Mouse (Mus musculus) ES-Bruce4 (cell line): ENCODE measurements around the gene Uvrag. TPM values are rescaled to one million over a fixed set of nuclear protein-coding genes. Genes with fewer than 3 reads are reported as not detected.

Experiments used
- H3K27ac ChIP-seq: 2 replicates; pipeline ENCODE4 v1.5.1; 2012; ENCODE audit warnings: low read length, inconsistent platforms; ENCODE audit not compliant: insufficient read depth
- H3K27me3 ChIP-seq: 2 replicates; pipeline ENCODE4 v1.6.1; 2012; ENCODE audit warnings: mild to moderate bottlenecking, low read length, inconsistent platforms; ENCODE audit not compliant: control insufficient read depth, poor library complexity, insufficient read depth, severe bottlenecking
- H3K36me3 ChIP-seq: 2 replicates; pipeline ENCODE4 v1.6.1; 2012; ENCODE audit warnings: inconsistent platforms, mild to moderate bottlenecking, low read length, moderate library complexity; ENCODE audit not compliant: control insufficient read depth, poor library complexity, insufficient read depth, severe bottlenecking
- H3K4me1 ChIP-seq: one replicate; pipeline ENCODE4 v1.8.1; 2011; ENCODE audit warnings: low read length; ENCODE audit not compliant: control insufficient read depth, insufficient read depth
- H3K4me3 ChIP-seq: 2 replicates; pipeline ENCODE4 v1.5.1; 2011; ENCODE audit warnings: low read depth, mild to moderate bottlenecking, low read length
- H3K9ac ChIP-seq: 2 replicates; pipeline ENCODE4 v1.6.1; 2012; ENCODE audit warnings: low read depth, mild to moderate bottlenecking, inconsistent platforms; ENCODE audit not compliant: poor library complexity, severe bottlenecking
- H3K9me3 ChIP-seq: replicated peaks from 2 replicates; pipeline ENCODE4 v1.6.1; 2012; ENCODE audit warnings: mild to moderate bottlenecking, low read length, inconsistent platforms; ENCODE audit not compliant: control insufficient read depth, poor library complexity, insufficient read depth, severe bottlenecking
- CTCF ChIP-seq: IDR thresholded peaks from one replicate; pipeline ENCODE4 v1.8.1; 2011; ENCODE audit warnings: low read depth, low read length
- EP300 ChIP-seq: IDR thresholded peaks from 2 replicates; pipeline ENCODE4 v1.6.1; 2011; ENCODE audit warnings: low read depth, low read length; ENCODE audit not compliant: insufficient read depth
- POLR2A ChIP-seq: IDR thresholded peaks from one replicate; pipeline ENCODE4 v1.8.1; 2011; ENCODE audit warnings: low read length; ENCODE audit not compliant: insufficient read depth
- polyA plus RNA-seq: library from polyadenylated mRNA; stranded (reverse); fragments of >200 nt; gene quantifications from 2 replicates; pipeline ENCODE4 v1.2.4, GENCODE M21; 2011; ENCODE audit warnings: low read depth; ENCODE audit not compliant: missing spikeins, insufficient read depth, insufficient read length

Uvrag gene
- polyA plus RNA-seq, 1 experiment, result 16.9 TPM

- H3K4me3 ChIP-seq, result no peak overlapping the region
- no peak overlapping the region for H3K9ac ChIP-seq
- no peaks in the 10 kb centered on the region for H3K36me3 ChIP-seq
- no peaks in the 10 kb centered on the region for H3K9me3 ChIP-seq
- no peak overlapping the region for H3K27ac ChIP-seq
- TF ChIP-seq CTCF (no peak), POLR2A (no peak), EP300 (no peak)
- H3K4me1 ChIP-seq, result peaks cover 1% of the 10 kb centered on the region
- H3K27me3 ChIP-seq, result no peaks in the 10 kb centered on the region
Observed at GRCm38 (mm10) chr7:98990510-98990909, 150.4 kb downstream of the Uvrag start.

DNA sequence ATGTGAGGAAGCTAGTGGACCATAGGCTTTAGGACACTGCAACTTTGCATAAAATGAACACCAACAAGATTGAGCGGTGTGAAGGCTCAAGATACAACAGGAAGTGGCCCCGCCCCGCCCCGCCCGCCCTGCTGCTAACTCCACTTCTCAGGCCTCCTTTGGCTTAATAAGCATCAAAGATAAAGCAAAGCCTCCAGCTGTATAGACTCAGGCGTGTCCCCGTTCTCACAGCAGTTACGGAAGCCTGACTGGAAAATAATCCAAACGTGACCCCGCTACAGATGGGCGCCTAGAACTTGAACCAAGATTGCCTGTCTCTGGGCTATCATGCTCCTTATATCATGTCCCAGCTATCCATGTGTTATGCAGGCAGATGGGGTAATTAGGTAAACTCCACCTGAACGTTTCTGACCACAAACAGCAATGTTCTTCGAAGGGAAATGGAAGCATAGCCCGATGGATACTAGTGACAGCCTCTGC is 153.9 kb downstream of the Uvrag start:
- H3K36me3 ChIP-seq, result no peaks in the 10 kb centered on the region
- TF ChIP-seq EP300, result no peak
- TF ChIP-seq POLR2A, result no peak
- no peak for TF ChIP-seq CTCF
- H3K9me3 ChIP-seq, result no peaks in the 10 kb centered on the region
- H3K27me3 ChIP-seq, result no peaks in the 10 kb centered on the region
- H3K4me3 ChIP-seq, result no peak overlapping the region
- H3K27ac ChIP-seq, result no peak overlapping the region
- peaks cover 1% of the 10 kb centered on the region for H3K4me1 ChIP-seq
- no peak overlapping the region for H3K9ac ChIP-seq

DNA sequence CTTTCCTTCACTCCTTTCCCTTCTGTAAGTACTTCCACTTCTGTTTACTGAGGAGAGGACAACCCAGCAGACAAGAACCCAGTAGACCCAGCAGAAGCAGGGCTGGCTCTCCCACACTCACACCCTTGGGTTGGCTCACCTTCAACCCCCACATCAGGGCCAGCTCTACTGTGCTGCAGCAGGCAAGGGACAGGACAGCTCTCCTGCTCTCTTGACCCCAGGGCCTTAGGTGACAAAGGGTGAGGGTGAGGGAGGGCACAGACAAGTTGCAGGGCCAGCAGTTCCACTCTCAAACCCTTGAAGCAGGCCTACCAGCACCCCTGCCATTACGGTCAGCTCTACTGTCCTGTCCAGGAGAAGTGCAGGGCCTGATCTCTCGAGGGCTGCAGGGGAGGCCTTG is 155.0 kb downstream of the Uvrag start:
- Histone ChIP-seq H3K36me3 (no peaks in the 10 kb centered on the region), H3K9ac (no peak overlapping the region), H3K27me3 (no peaks in the 10 kb centered on the region), H3K4me3 (no peak overlapping the region), H3K27ac (no peak overlapping the region), H3K9me3 (no peaks in the 10 kb centered on the region), H3K4me1 (peaks cover 1% of the 10 kb centered on the region)
- TF ChIP-seq EP300, result no peak
- no peak for TF ChIP-seq CTCF
- no peak for TF ChIP-seq POLR2A

DNA sequence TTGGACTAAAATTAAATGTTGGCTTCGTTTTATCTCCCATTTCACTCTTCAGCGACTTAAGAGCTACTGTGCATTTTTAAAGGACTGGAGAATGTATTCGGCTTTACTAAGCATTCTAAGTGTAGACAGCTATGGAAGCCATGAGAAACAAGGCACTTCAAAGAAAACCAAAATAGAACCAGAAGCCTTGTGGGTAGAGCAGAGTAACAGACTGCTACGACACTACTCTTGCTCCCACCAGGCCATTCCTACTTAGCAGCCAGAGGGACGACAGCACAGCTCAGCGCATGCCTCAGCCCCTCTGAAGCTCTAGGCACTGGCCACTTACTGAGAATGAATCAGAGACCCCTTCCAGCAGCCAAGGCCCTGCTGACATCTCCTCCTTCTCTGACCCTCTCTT is 155.5 kb downstream of the Uvrag start:
- H3K27me3 ChIP-seq, result no peaks in the 10 kb centered on the region
- TF ChIP-seq CTCF (no peak), EP300 (no peak), POLR2A (no peak)
- H3K9ac ChIP-seq, result no peak overlapping the region
- no peaks in the 10 kb centered on the region for H3K36me3 ChIP-seq
- H3K9me3 ChIP-seq, result no peaks in the 10 kb centered on the region
- H3K4me1 ChIP-seq, result peaks cover 1% of the 10 kb centered on the region
- no peak overlapping the region for H3K4me3 ChIP-seq
- no peak overlapping the region for H3K27ac ChIP-seq

GRCm38 (mm10) chr7:98984319-98984718 is 156.6 kb downstream of the Uvrag start:
- Histone ChIP-seq H3K9ac (no peak overlapping the region), H3K36me3 (no peaks in the 10 kb centered on the region), H3K27me3 (no peaks in the 10 kb centered on the region), H3K27ac (no peak overlapping the region), H3K4me1 (peaks cover 1% of the 10 kb centered on the region), H3K9me3 (no peaks in the 10 kb centered on the region), H3K4me3 (no peak overlapping the region)
- TF ChIP-seq POLR2A, result no peak
- TF ChIP-seq CTCF, result no peak

- no peak overlapping the region for H3K4me3 ChIP-seq
- H3K4me1 ChIP-seq, result peaks cover 1% of the 10 kb centered on the region
- no peak overlapping the region for H3K27ac ChIP-seq
- no peak overlapping the region for H3K9ac ChIP-seq
- TF ChIP-seq CTCF, result no peak
- TF ChIP-seq POLR2A, result no peak
- TF ChIP-seq EP300, result no peak
- H3K36me3 ChIP-seq, result no peaks in the 10 kb centered on the region
- H3K9me3 ChIP-seq, result no peaks in the 10 kb centered on the region
- H3K27me3 ChIP-seq, result no peaks in the 10 kb centered on the region
Observed at GRCm38 (mm10) chr7:98983058-98983457, 157.9 kb downstream of the Uvrag start.
